Mouse (Mus musculus): ENCODE results near the gene Rps29.
"Not testable (repeated sequence)": the region's sequence is repeated elsewhere in the genome, so short reads cannot be mapped to it uniquely, and the experiment has no call there.

Gene Rps29

GRCm38 (mm10) chr12:69179371-69179770, 20.4 kb upstream of the Rps29 start:
- DNase-seq (ENCODE audit: extremely low read depth, low read depth, low spot score): no peak

GRCm38 (mm10) chr12:69177526-69177925, 18.5 kb upstream of the Rps29 start:
- DNase-seq (ENCODE audit: extremely low read depth, low read depth, low spot score): no peak

DNA sequence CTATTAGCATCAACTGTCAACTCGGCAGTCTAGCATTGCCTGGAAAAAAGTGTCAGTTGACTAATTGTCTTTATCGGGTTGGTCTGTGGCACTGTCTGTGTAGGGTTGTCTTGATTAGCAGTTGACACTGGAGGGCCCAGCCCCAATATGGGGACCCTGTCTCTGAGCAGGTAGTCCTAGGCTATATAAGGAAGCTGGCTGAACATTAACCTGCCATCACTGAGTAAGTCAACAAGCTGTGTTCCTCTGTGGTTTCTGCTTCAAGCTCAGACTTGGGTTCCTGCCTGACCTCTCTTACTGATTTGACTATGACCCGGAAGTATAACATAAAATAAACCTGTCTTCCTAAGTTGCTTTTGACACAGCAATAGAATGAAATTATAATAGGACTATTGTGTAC, 17.0 kb upstream of the Rps29 start:
- no peak for DNase-seq (ENCODE audit: extremely low read depth, low read depth, low spot score)

GRCm38 (mm10) chr12:69171307-69171706, 12.3 kb upstream of the Rps29 start:
- no peak for DNase-seq (ENCODE audit: extremely low read depth, low read depth, low spot score)

DNA sequence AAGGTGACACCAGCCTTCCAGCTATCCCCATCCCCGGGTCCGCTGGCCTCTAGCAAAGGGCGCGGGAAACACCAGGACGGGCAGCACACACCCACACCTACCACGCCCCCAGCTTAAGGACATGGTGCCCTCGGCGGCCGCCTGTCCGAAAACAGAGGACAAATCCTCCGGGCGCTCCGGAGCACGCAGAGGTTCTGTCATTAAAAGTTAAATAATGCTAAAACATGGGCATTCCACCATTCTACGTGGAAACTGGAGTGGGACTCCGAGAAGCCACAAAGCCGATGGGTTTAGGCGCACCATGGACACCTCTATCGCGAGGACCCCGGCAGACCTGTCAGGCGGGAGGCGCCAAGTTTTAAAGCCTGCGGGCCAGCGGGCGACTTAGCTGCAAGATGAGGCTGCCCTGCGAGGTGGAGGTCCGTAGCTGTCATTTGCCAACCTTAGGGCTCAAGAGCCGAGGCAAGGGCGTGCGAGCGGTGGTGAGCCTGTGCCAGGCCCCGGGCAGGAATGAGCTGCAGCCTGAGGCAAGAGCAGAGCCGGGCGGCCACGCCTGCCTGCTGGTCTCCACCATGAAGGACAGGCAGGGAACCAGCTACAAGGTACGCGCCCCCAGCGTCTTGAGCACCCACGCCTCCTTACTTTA, 9.6 kb upstream of the Rps29 start, which contains the start of gene Lrr1:
Gene Lrr1 (plus strand): TSS at position 354 of the 646 bp plus-strand sequence.
- DNase-seq (ENCODE audit: extremely low read depth, low read depth, low spot score): no peak

DNA sequence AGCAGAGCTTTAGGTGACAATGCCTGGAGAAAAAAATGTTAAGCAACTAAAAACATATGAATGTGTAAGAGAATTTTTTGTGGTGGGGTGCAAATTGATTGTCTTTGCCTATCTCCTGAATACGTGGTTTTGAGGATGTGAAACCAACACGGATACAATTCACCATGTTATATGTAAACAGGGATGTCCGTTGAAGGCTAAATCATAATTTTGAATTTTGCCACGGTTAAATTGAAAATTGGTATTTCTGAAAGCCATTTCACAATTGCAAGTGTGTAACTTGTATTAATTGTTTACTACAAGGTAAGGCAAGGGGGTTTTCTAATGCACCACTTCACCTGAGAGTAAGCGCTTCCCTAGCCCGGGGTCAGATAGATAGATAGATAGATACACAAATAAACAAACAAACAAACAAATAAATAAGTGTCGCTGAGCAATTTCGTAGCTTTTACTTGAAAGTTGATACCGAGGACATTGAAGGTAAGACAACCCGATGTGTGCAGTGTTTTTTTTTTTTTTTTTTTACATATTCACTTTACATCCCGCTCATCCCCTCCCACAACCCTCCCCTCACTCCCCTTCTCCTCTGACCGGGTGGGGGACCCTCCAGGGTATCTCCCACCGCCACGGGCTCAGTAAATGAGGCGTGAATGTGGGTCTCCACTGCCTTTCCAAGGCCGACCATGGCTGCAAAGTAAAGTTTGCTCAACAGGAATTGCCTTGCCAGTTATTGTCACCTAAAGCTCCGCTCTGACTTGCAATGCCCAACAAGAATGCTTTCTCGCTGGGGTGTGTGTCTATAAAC, 8.9 kb upstream of the Rps29 start:
- DNase-seq (ENCODE audit: extremely low read depth, low read depth, low spot score): no peak

GRCm38 (mm10) chr12:69166861-69167581, 8.0 kb upstream of the Rps29 start:
- not testable (repeated sequence) for DNase-seq (ENCODE audit: extremely low read depth, low read depth, low spot score)

DNA sequence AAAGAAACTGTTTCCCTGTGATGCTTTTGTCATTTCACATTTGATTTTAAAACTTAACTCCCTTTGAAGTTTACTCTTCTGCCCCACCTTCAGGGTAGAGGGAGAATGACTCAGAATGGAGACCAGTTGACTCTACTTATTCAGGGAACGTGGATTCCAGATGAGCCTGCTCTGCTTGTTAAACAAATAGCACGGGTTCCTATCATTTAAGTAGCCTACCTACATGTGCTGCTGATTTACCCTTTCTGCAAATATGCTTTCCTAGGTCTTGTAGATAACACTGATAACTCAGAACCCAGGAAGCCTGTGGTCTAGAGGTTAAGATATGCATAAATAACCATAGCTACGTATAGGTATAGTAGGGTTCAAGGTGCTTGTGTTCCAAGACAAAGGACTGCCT, 5.9 kb upstream of the Rps29 start:
- DNase-seq (ENCODE audit: extremely low read depth, low read depth, low spot score): no peak

DNA sequence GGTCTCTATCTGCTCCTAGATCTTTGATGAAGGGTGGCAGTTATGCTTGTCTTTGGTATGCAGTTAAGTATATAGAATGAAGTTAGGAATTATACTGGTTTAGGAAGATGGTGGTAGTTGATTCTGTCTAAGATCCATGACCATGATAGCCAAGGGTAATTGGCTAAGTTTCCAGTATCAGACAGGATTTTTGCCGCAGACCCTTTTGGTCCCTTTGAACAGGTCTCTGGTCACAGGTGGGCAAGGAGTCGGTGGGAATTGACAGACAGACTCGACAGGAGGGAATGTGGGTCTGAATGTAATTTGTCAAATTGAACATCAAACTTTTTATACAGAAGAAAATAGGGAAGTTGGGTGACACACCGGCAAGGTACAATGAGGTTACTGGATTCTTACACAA, 4.6 kb upstream of the Rps29 start:
- DNase-seq (ENCODE audit: extremely low read depth, low read depth, low spot score): not testable (repeated sequence)

DNA sequence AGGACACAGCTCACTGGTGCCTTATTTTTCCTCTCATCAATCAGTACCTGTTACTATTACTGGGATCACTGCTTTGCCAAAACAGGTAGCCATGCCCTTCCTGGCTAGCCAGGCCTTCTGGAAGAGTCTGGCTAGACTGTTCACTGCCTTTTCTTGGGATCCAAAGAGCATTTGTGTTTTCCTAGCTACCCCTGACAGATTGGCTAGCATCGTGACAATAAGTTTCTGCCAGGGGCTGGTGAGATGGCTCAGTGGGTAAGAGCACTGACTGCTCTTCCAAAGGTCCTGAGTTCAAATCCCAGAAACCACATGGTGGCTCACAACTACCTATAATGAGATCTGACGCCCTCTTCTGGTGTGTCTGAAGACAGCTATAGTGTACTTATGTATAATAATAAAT, 1.7 kb upstream of the Rps29 start:
- DNase-seq (ENCODE audit: extremely low read depth, low read depth, low spot score): not testable (repeated sequence)

DNA sequence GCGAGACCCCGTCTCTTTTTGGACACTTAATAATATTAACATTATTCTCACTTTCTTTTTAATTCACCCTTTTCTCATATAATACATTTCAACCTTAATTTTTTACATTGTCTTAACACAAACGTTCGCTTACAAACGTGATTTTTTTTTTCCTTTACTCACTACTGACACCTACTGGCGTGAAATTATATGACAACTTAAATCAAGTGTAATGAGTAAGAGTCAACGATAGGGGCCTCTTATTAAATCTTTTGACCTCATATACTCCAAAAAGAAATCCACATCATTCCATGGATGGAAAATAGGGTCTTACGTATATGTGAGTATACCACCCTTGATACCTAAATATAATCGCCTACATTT, 573 bp upstream of the Rps29 start:
- no peak for DNase-seq (ENCODE audit: extremely low read depth, low read depth, low spot score)

GRCm38 (mm10) chr12:69158366-69158764, 621 bp downstream of the Rps29 start:
- no peak for DNase-seq (ENCODE audit: extremely low read depth, low read depth, low spot score)

- DNase-seq (ENCODE audit: extremely low read depth, low read depth, low spot score): no peak
Observed at GRCm38 (mm10) chr12:69157107-69157506, 1.9 kb downstream of the Rps29 start.

DNA sequence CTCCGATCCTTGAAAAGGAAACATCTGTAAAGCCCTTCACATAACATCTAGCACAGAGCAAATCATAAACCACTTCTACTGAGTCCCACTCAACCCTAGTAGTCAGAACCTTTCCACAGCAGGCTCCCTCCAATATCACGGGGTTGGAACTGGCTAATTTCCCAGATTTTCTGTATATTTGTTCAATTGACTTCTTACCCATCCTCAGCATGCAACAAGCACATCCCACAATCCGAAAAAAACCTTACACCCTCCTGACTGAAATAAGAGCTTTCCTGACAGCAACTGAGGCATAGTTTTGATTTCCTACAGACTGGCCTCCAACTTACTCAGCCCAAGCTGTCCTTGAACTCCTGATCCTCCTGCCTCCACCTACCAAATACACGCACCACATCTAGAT, 2.5 kb downstream of the Rps29 start:
- DNase-seq (ENCODE audit: extremely low read depth, low read depth, low spot score): no peak

DNA sequence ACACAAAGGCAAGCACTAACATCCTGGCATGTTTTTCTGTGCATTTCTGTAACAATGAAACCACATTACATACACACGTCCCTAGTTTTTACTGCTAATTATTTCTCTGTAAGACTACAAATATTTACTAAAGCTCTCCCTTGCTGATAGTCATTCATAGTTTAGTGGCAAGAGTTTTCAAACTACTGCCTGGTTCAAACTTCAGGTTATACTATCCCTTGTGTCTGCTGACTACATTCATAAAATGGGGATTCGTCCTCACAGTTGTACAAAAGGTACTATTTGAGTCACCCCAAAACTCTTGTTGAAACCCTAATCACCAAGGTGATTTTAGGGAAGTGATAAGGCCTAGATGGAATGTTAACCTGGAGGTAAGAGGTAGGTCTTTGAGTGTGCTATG, 3.1 kb downstream of the Rps29 start:
- DNase-seq (ENCODE audit: extremely low read depth, low read depth, low spot score): no peak

DNA sequence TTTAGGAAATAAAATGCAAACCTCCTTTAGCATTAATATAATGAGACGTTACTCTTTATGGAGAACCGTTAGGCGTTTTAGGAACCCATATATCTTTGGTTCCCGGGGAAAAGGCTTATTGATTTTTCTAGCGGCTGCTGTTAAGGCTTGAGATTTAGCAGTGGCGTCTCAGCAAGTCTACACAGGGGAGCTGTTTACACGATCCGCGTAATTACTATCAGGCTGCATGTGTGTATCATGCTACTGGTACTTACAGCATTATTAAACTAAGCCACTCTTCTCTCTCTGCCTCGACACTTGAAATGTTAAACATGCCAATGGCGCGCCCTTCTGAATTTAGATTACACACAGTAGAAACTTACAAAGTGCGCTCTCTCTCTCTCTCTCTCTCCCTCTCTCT, 8.9 kb downstream of the Rps29 start:
- no peak for DNase-seq (ENCODE audit: extremely low read depth, low read depth, low spot score)

- DNase-seq (ENCODE audit: extremely low read depth, low read depth, low spot score): no peak
Observed at GRCm38 (mm10) chr12:69147166-69147735, 11.7 kb downstream of the Rps29 start.

GRCm38 (mm10) chr12:69143460-69143859, 15.5 kb downstream of the Rps29 start:
- no peak for DNase-seq (ENCODE audit: extremely low read depth, low read depth, low spot score)

DNA sequence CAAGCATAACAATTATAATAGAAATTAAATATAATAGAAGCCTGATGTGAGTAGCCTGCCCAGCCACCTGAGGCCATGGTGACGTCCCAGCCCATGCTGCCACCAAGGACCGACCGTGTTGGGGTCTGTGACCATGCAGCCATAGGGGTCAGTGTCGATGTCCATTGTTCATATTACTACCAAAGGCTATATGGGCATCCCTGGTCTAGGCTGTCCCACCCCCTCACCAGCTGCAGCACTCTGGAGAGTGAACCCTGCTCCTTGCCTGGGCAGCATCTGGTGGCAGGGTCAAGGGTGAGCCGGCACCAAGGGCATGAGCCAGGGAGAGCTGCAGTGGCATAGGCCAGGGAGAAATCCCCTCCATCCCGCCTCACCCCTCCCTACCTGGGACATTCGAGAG, 19.1 kb downstream of the Rps29 start:
- no peak for DNase-seq (ENCODE audit: extremely low read depth, low read depth, low spot score)

DNA sequence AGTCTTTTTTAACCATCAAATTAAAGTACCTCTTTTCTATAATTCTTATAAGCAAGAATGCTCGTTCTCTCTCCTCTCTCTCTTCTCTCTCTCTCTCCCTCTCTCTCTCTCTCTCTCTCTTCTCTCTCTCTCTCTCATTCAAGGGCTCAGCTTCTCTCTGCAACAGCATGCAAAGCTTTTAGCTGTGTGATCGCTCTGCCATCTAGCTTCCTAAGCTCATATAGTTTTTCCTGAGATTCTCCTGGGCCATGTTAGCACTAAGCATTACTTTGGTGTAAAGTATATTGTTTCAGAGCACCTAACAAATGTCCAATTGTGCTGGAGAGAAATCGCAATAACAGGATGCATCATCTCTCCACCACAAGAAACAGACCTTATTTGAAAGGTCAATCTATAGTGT, 19.8 kb downstream of the Rps29 start:
- DNase-seq (ENCODE audit: extremely low read depth, low read depth, low spot score): no peak

DNA sequence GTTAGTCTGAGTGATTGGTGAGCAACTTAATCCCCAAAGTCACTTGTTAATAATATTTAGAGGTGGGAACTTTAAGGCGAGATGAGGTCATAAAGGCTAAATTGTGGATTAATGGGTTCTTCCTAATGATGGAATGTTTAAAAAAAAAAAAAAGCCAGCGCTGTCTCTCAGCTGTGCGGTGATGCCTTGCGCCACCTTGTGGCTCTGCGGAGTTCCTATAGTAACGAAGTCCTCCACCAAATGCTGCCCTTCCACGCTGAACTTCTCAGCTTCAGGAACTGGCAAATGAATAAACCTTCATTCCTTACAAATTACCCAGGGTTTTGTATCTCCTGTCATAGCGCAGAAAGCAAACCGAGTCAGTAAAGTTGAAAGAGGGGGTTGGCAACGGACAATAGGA, 27.0 kb downstream of the Rps29 start:
- no peak for DNase-seq (ENCODE audit: extremely low read depth, low read depth, low spot score)

DNA sequence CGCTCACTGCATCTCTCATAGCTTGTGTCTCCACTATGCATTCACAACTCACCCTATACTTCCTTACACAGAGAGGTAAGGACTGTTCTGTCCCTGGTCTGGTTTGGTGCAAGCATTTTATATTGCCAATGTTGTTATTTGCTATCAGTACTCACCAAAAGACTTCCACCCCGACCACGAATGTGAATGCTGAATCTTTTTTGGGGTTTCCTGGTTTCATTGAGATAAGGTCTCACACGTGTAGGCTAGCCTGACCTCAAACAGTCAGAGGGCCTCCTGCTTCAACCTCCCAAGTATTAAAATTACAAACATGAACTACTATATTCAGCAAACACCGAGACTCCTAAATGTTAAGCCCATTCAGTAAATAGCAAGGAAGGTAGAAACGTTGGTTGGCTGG, 27.7 kb downstream of the Rps29 start:
- DNase-seq (ENCODE audit: extremely low read depth, low read depth, low spot score): no peak

Data from fat pad, adult 2 months (tissue).